ENCODE assay signal across 17 mouse cellular contexts in the genomic region with DNA sequence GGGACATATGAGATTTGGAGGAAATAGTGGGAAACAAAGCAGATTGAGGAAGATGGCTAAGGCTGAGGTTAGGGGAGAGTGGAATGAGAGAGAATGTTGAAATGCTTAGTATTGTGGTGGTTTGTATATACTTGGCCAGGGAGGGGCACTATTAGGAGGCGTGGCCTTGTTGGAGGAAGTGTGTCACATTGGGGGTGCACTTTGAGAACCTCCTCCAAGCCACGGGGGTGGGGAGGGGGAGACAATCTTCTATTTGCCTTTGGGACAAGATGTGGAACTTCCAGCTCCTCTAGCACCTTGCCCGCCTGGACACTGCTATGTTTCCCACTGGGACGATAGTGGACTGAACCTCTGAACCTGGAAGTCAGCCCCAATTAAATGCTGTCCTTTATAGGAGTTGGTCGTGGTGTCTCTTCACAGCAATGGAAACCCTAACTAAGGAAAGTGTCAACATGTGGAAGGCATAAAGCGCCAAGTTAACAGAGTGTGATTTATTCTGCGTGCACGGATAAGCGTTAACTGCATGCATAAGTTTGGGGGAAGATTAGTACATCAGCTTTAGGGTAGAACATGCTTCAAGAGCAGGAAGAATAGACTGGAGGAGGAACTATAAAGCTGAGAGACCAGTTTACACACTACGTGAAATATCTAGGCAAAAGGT. TPM values are rescaled to one million over a fixed set of nuclear protein-coding genes. Genes with fewer than 3 reads are reported as not detected.
DNase-seq lines count a peak whose midpoint lies in the region; TF ChIP-seq lines count a peak whose summit lies in the region.
"Had no signal": no experiment of that assay in that cellular context is flagged by ENCODE, and none has a peak within 500 bp of the region (broad histone marks: within the 10 kb centered on the region; RNA-seq: fewer than 3 reads in every experiment).

No protein-coding gene starts in this region.

- peaks cover 2% of the 10 kb centered on the region; the same call in 1 of the 2 replicates for H3K4me1 ChIP-seq in lung, adult 2 months (ENCODE audit: control insufficient read depth, insufficient read depth, low read length)
- H3K4me1 ChIP-seq in MEL (ENCODE audit: control insufficient read depth in 1 of 2, insufficient read depth in 2 of 2, low read length in 2 of 2), result peaks cover 3 to 18% of the 10 kb centered on the region in 2 experiments
- peaks cover 32% of the 10 kb centered on the region for H3K4me1 ChIP-seq in small intestine, adult 2 months (ENCODE audit: control insufficient read depth, insufficient read depth, insufficient read length, low read length)
- peaks cover 18% of the 10 kb centered on the region for H3K4me1 ChIP-seq in limb, embryonic 10.5 days

- TF ChIP-seq CTCF in lung, adult 2 months (IDR thresholded peaks at IDR 0.05; ENCODE audit: insufficient read depth, low read length), result no peak
- TF ChIP-seq CTCF in MEL (IDR thresholded peaks at IDR 0.05 in 2 of 3, conservative IDR thresholded peaks at IDR 0.05 in 1 of 3; ENCODE audit: control insufficient read depth in 1 of 3, insufficient read depth in 1 of 3, low read depth in 2 of 3, low read length in 3 of 3, poor library complexity in 1 of 3, severe bottlenecking in 1 of 3), result no peak
- TF ChIP-seq CTCF in small intestine, adult 2 months (IDR thresholded peaks at IDR 0.05; ENCODE audit: extremely low read depth, insufficient read length, insufficient replicate concordance, low read depth, low read length), result no peak
- TF ChIP-seq CTCF in left cerebral cortex, adult 2 months (IDR thresholded peaks at IDR 0.05), result no peak

- peak; percentile 18 to 32; a peak in 2 of 4 replicates for TF ChIP-seq EP300 in MEL (IDR thresholded peaks at IDR 0.05; ENCODE audit: low read depth in 1 of 2, low read length in 2 of 2)

- DNase-seq in lung, postnatal 10 days, result peak; percentile 21
- DNase-seq in lung, adult 2 months, result no peak
- peak; percentile 71 for DNase-seq in MEL (ENCODE audit: low read depth, low spot score)
- DNase-seq in spleen, postnatal 36 days (ENCODE audit: low spot score in 2 of 2), result no peak
- DNase-seq in left cerebral cortex, adult 2 months (ENCODE audit: extremely low spot score in 1 of 2, low spot score in 2 of 2), result no peak
- no peak for DNase-seq in limb, embryonic 10.5 days (ENCODE audit: low spot score)
- DNase-seq: adrenal gland, postnatal 14 days; cerebellum, adult 11-12 months; cerebellum, adult 9-10 months; cerebellum, postnatal 25 days; gastrocnemius, postnatal 14 days had no signal

- TF ChIP-seq RAD21 in MEL (IDR thresholded peaks at IDR 0.05; ENCODE audit: low read depth, low read length), result no peak

- H3K36me3 ChIP-seq in MEL (ENCODE audit: control insufficient read depth in 1 of 2, insufficient read depth in 2 of 2, low read length in 2 of 2), result peaks cover 0 to 10% of the 10 kb centered on the region in 2 experiments; a peak in 2 of 4 replicates
- H3K36me3 ChIP-seq in small intestine, adult 2 months (ENCODE audit: control insufficient read depth, insufficient read depth, low read length), result no peaks in the 10 kb centered on the region
- H3K36me3 ChIP-seq in limb, embryonic 10.5 days, result no peaks in the 10 kb centered on the region
- H3K36me3 ChIP-seq: embryonic facial prominence, embryonic 13.5 days; forebrain, embryonic 12.5 days; heart, embryonic 12.5 days; hindbrain, embryonic 10.5 days had no signal

- no peaks in the 10 kb centered on the region for H3K27me3 ChIP-seq in MEL (ENCODE audit: control insufficient read depth in 1 of 2, insufficient read depth in 2 of 2, low read length in 2 of 2)
- no peaks in the 10 kb centered on the region for H3K27me3 ChIP-seq in small intestine, adult 2 months (ENCODE audit: control insufficient read depth, insufficient read depth, low read length)
- H3K27me3 ChIP-seq in limb, embryonic 10.5 days (ENCODE audit: low read depth, poor library complexity, severe bottlenecking), result no peaks in the 10 kb centered on the region
- H3K27me3 ChIP-seq: embryonic facial prominence, embryonic 13.5 days; forebrain, embryonic 12.5 days; heart, embryonic 12.5 days had no signal

- peaks cover 4% of the 10 kb centered on the region; the same call in 1 of the 2 replicates for H3K79me2 ChIP-seq in MEL (ENCODE audit: control insufficient read depth, insufficient read depth, low read length, poor library complexity)

- H3K9me3 ChIP-seq in MEL (replicated peaks; ENCODE audit: insufficient read depth, low read length), result no peaks in the 10 kb centered on the region
- H3K9me3 ChIP-seq in limb, embryonic 10.5 days (replicated peaks), result no peaks in the 10 kb centered on the region
- H3K9me3 ChIP-seq: embryonic facial prominence, embryonic 13.5 days; forebrain, embryonic 12.5 days; heart, embryonic 12.5 days; hindbrain, embryonic 10.5 days had no signal

- 81% methylated on average over 10 of the region's 10 CpGs for WGBS in lung, adult 2 months
- 54% methylated on average over 10 of the region's 10 CpGs for WGBS in small intestine, adult 2 months
- WGBS in limb, embryonic 10.5 days, result 81% methylated on average over 10 of the region's 10 CpGs

- no peak overlapping the region for H3K4me3 ChIP-seq in lung, adult 2 months (replicated peaks; ENCODE audit: extremely low read depth, low read depth, low read length)
- peak overlapping the region; percentile 35 to 52 for H3K4me3 ChIP-seq in MEL (ENCODE audit: control insufficient read depth in 1 of 2, insufficient read depth in 1 of 2, low read depth in 2 of 2, low read length in 2 of 2)
- H3K4me3 ChIP-seq in small intestine, adult 2 months (ENCODE audit: low read depth, low read length), result no peak overlapping the region
- no peak overlapping the region for H3K4me3 ChIP-seq in left cerebral cortex, adult 2 months
- no peak overlapping the region for H3K4me3 ChIP-seq in limb, embryonic 10.5 days
- H3K4me3 ChIP-seq: embryonic facial prominence, embryonic 13.5 days; forebrain, embryonic 12.5 days; heart, embryonic 12.5 days; hindbrain, embryonic 10.5 days had no signal

- no peak for TF ChIP-seq POLR2A in lung, adult 2 months (IDR thresholded peaks at IDR 0.05; ENCODE audit: borderline replicate concordance, extremely low read depth, low read depth, low read length)
- TF ChIP-seq POLR2A in MEL (IDR thresholded peaks at IDR 0.05; ENCODE audit: control insufficient read depth in 1 of 2, insufficient read depth in 1 of 2, low read depth in 1 of 2, low read length in 2 of 2, poor library complexity in 1 of 2), result no peak; a peak in 1 of 4 replicates
- no peak for TF ChIP-seq POLR2A in small intestine, adult 2 months (IDR thresholded peaks at IDR 0.05; ENCODE audit: low read depth, low read length)

- H3K27ac ChIP-seq in MEL (ENCODE audit: control insufficient read depth, low read depth, low read length), result peak overlapping the region; percentile 88
- H3K27ac ChIP-seq in small intestine, adult 2 months (ENCODE audit: insufficient read depth, low read depth, low read length), result peak overlapping the region; percentile 98
- H3K27ac ChIP-seq in left cerebral cortex, adult 2 months, result no peak overlapping the region
- no peak overlapping the region for H3K27ac ChIP-seq in limb, embryonic 10.5 days
- H3K27ac ChIP-seq: embryonic facial prominence, embryonic 13.5 days; forebrain, embryonic 12.5 days; hindbrain, embryonic 10.5 days; hindbrain, embryonic 14.5 days had no signal

- intact Hi-C loops in left cerebral cortex, adult 2 months (cut with DNase I), result no loop called here

- peak overlapping the region; percentile 21 for H3K9ac ChIP-seq in MEL (ENCODE audit: control insufficient read depth, low read depth, low read length, poor library complexity, severe bottlenecking)
- H3K9ac ChIP-seq: embryonic facial prominence, embryonic 13.5 days; forebrain, embryonic 12.5 days; heart, embryonic 12.5 days; hindbrain, embryonic 14.5 days had no signal

TF ChIP-seq in MEL, 35 proteins besides CTCF, POLR2A, EP300 and RAD21 (continues in another document):
- TF ChIP-seq MYC (IDR thresholded peaks at IDR 0.05; ENCODE audit: low read depth, low read length) (no peak), USF2 (IDR thresholded peaks at IDR 0.05; ENCODE audit: borderline replicate concordance in 1 of 2, insufficient read depth in 1 of 2, low read depth in 1 of 2, low read length in 2 of 2) (no peak), RCOR1 (IDR thresholded peaks at IDR 0.05; ENCODE audit: low read depth, low read length) (peak; percentile 37; the same call in 1 of the 2 replicates), CHD2 (IDR thresholded peaks at IDR 0.05; ENCODE audit: low read length) (no peak), MEF2A (IDR thresholded peaks at IDR 0.05; ENCODE audit: extremely low read depth, insufficient replicate concordance, low read depth, low read length, poor library complexity, severe bottlenecking) (no peak), MAFK (IDR thresholded peaks at IDR 0.05; ENCODE audit: borderline replicate concordance, low read depth, low read length) (no peak), POLR2AphosphoS5 (IDR thresholded peaks at IDR 0.05; ENCODE audit: borderline replicate concordance, low read depth, low read length) (no peak), MAX (IDR thresholded peaks at IDR 0.05; ENCODE audit: low read length) (peak; percentile 57; the same call in 1 of the 2 replicates), ZC3H11A (IDR thresholded peaks at IDR 0.05; ENCODE audit: low read depth, low read length) (no peak), MXI1 (IDR thresholded peaks at IDR 0.05; ENCODE audit: low read depth, low read length) (peak; percentile 75), ETS1 (IDR thresholded peaks at IDR 0.05; ENCODE audit: low read depth, low read length) (no peak), USF1 (IDR thresholded peaks at IDR 0.05; ENCODE audit: low read depth, low read length) (0 out of 2 replicates have a peak, but pooled peaks have one; percentile 3), ELF1 (IDR thresholded peaks at IDR 0.05; ENCODE audit: low read depth, low read length) (no peak), E2F4 (IDR thresholded peaks at IDR 0.05; ENCODE audit: borderline replicate concordance, low read depth, low read length) (no peak), SMC3 (IDR thresholded peaks at IDR 0.05; ENCODE audit: low read depth, low read length) (no peak), TCF12 (IDR thresholded peaks at IDR 0.05; ENCODE audit: low read depth, low read length) (peak; percentile 11; the same call in 1 of the 2 replicates), NELFE (IDR thresholded peaks at IDR 0.05; ENCODE audit: low read depth, low read length) (peak; percentile 7; the same call in 1 of the 2 replicates), BHLHE40 (IDR thresholded peaks at IDR 0.05; ENCODE audit: borderline replicate concordance, low read depth, low read length) (no peak), MYB (IDR thresholded peaks at IDR 0.05; ENCODE audit: low read depth, low read length) (no peak)

RNA-seq across cellular contexts. Expression of a gene that starts 3.8 kb away (rescaled TPM):
- 8.3 and 18.2 TPM in 2 replicates for polyA plus RNA-seq in lung, adult 2 months (2012; rRNA removed)
- total RNA-seq in MEL (2012; rRNA removed), result 14.8 and 22.2 TPM in 2 replicates
- polyA plus RNA-seq in MEL (2012; ENCODE audit: insufficient read depth in 1 of 2, insufficient read length in 2 of 2, low read depth in 1 of 2, low replicate concordance in 2 of 2, missing spikeins in 1 of 2), result 10 to 100 TPM; 29.9 to 61.4 TPM
- 5.8 and 13.0 TPM in 2 replicates for polyA plus RNA-seq in small intestine, adult 2 months (2012; rRNA removed)
- 10 to 100 TPM; 48.6 to 49.7 TPM for total RNA-seq in left cerebral cortex, adult 2 months (2021)
- polyA plus RNA-seq in limb, embryonic 10.5 days (2016; fragmentation: Nextera tagmentation; extraction: Ambion mirVana), result 32.1 and 42.8 TPM in 2 replicates

Comparison
In these comparisons a context has a peak if more than half of its experiments do, and no peak if none do; other contexts are left out.
1. DNase-seq: peak in lung, postnatal 10 days (single experiment) and MEL (single experiment); none in lung, adult 2 months (single experiment), spleen, postnatal 36 days (0 of 2), left cerebral cortex, adult 2 months (0 of 2) and limb, embryonic 10.5 days (single experiment).
2. H3K4me3 ChIP-seq: peak in MEL (2 of 2); none in lung, adult 2 months (single experiment), small intestine, adult 2 months (single experiment), left cerebral cortex, adult 2 months (single experiment) and limb, embryonic 10.5 days (single experiment).
3. H3K27ac ChIP-seq: peak in MEL (single experiment) and small intestine, adult 2 months (single experiment); none in left cerebral cortex, adult 2 months (single experiment) and limb, embryonic 10.5 days (single experiment).